Mouse (Mus musculus) liver, embryonic 16.5 days (tissue): ENCODE data around the gene Nkd2. TPM values are rescaled to one million over a fixed set of nuclear protein-coding genes. Genes with fewer than 3 reads are reported as not detected.

Experiments used
- ATAC-seq: fragments of 200-750 bp; cut with Nextera tagmentation; 2 replicates; pipeline ENCODE4 v1.8.0; 2017; ENCODE audit warnings: low read depth, mild to moderate bottlenecking, moderate number of reproducible peaks, moderate library complexity
- H3K27ac ChIP-seq: fragments of 300-500 bp; sonication (generic); 2 replicates; pipeline ENCODE4 v1.5.1; 2014; ENCODE audit warnings: mild to moderate bottlenecking, low read length
- H3K27me3 ChIP-seq: fragments of 300-500 bp; sonication (generic); 2 replicates; pipeline ENCODE4 v1.6.1; 2014; ENCODE audit warnings: low read depth, low read length, mixed read lengths; ENCODE audit not compliant: control insufficient read depth, insufficient read depth
- H3K36me3 ChIP-seq: fragments of 300-500 bp; sonication (generic); 2 replicates; pipeline ENCODE4 v1.6.1; 2014; ENCODE audit warnings: mild to moderate bottlenecking; ENCODE audit not compliant: control insufficient read depth, insufficient read depth
- H3K4me1 ChIP-seq: fragments of 300-500 bp; sonication (generic); 2 replicates; pipeline ENCODE4 v1.6.1; 2014; ENCODE audit warnings: low read depth, low read length, mixed read lengths; ENCODE audit not compliant: control insufficient read depth
- H3K4me2 ChIP-seq: fragments of 300-500 bp; sonication (generic); 2 replicates; pipeline ENCODE4 v1.6.1; 2014; ENCODE audit warnings: low read depth, low read length, mixed read lengths
- H3K4me3 ChIP-seq: fragments of 300-500 bp; sonication (generic); 2 replicates; pipeline ENCODE4 v1.5.1; 2014; ENCODE audit warnings: low read depth, mild to moderate bottlenecking, low read length
- H3K9ac ChIP-seq: fragments of 300-500 bp; sonication (generic); 2 replicates; pipeline ENCODE4 v1.6.1; 2014; ENCODE audit warnings: low read depth, low read length
- H3K9me3 ChIP-seq: fragments of 300-500 bp; sonication (generic); replicated peaks from 2 replicates; pipeline ENCODE4 v1.6.1; 2016; ENCODE audit warnings: low read length; ENCODE audit not compliant: control insufficient read depth
- WGBS: fragments of 180-500 bp; shearing (Covaris S2); extraction: QIAGEN DNeasy Blood & Tissue Kit; methylation state at CpG from one replicate; pipeline ENCODE4 v1.1.7; 2014; ENCODE audit not compliant: insufficient replicate concordance; 5-methylcytosine and 5-hydroxymethylcytosine counted together
- polyA plus RNA-seq: library from polyadenylated mRNA; unstranded; fragments of >200 nt; fragmentation: Nextera tagmentation; extraction: Ambion mirVana; gene quantifications from 2 replicates; pipeline ENCODE4 v1.2.1, GENCODE M21; 2015

Gene Nkd2
- polyA plus RNA-seq, 1 experiment from 2014 or later = 0.19 TPM

GRCm38 (mm10) chr13:73771131-73771530 lies 76.3 kb downstream of the Nkd2 start:
- Histone ChIP-seq H3K4me3 (no peak overlapping the region), H3K27ac (peak overlapping the region; percentile 68), H3K36me3 (no peaks in the 10 kb centered on the region), H3K9ac (no peak overlapping the region), H3K27me3 (no peaks in the 10 kb centered on the region), H3K4me1 (peaks cover 42% of the 10 kb centered on the region), H3K9me3 (no peaks in the 10 kb centered on the region), H3K4me2 (no peak overlapping the region)
- 42% methylated on average over 3 of the region's 3 CpGs for WGBS
- no peak for ATAC-seq

GRCm38 (mm10) chr13:73769916-73770682 lies 77.3 kb downstream of the Nkd2 start:
- WGBS = 44% methylated on average over 4 of the region's 4 CpGs
- no peak overlapping the region for H3K9ac ChIP-seq
- H3K9me3 ChIP-seq = no peaks in the 10 kb centered on the region
- no peaks in the 10 kb centered on the region for H3K36me3 ChIP-seq
- 0 out of 2 replicates have a peak overlapping the region, but pooled peaks have one; percentile 13 for H3K4me3 ChIP-seq
- ATAC-seq = peak; percentile 77
- H3K27me3 ChIP-seq = no peaks in the 10 kb centered on the region
- peak overlapping the region; percentile 78 for H3K27ac ChIP-seq
- H3K4me2 ChIP-seq = peak overlapping the region; percentile 32
- peaks cover 42% of the 10 kb centered on the region for H3K4me1 ChIP-seq

Other genes starting within 250 kb of the Nkd2 start
- gene Clptm1l, start 243.6 kb downstream of the Nkd2 start, polyA plus RNA-seq = 63.1 and 64.3 TPM in 2 replicates
- gene Tert, start 220.7 kb downstream of the Nkd2 start, polyA plus RNA-seq = 1.1 and 2.2 TPM in 2 replicates
- 0.08 TPM in 1 of 2 replicates, not detected in the other for gene Slc6a18, start 169.6 kb downstream of the Nkd2 start, polyA plus RNA-seq
- 1.0 and 1.6 TPM in 2 replicates for gene Slc6a19, start 142.8 kb downstream of the Nkd2 start, polyA plus RNA-seq
- 11.8 and 14.4 TPM in 2 replicates for gene Slc12a7, start 114.5 kb downstream of the Nkd2 start, polyA plus RNA-seq
- 13.8 and 14.7 TPM in 2 replicates for gene Trip13, start 90.2 kb upstream of the Nkd2 start, polyA plus RNA-seq
- 12.9 and 14.1 TPM in 2 replicates for gene Brd9, start 90.2 kb upstream of the Nkd2 start, polyA plus RNA-seq
- not detected in 2 replicates for gene Zdhhc11, start 116.2 kb upstream of the Nkd2 start, polyA plus RNA-seq
- 0.57 and 0.61 TPM in 2 replicates for gene Tppp, start 161.8 kb upstream of the Nkd2 start, polyA plus RNA-seq
- 7.2 and 7.3 TPM in 2 replicates for gene Cep72, start 214.7 kb upstream of the Nkd2 start, polyA plus RNA-seq